Mouse (Mus musculus) testis, adult 2 months (tissue): Measurements from ENCODE around the gene Morc4. TPM values are rescaled to one million over a fixed set of nuclear protein-coding genes. Genes with fewer than 3 reads are reported as not detected.

Source experiments
- H3K27ac ChIP-seq: fragments of 200-500 bp; 2 replicates; pipeline ENCODE4 v1.5.1; 2012; ENCODE audit warnings: low read depth, low read length; ENCODE audit not compliant: control insufficient read depth, insufficient read depth
- H3K27me3 ChIP-seq: fragments of 200-500 bp; 2 replicates; pipeline ENCODE4 v1.6.1; 2012; ENCODE audit warnings: mild to moderate bottlenecking, low read length, moderate library complexity; ENCODE audit not compliant: control insufficient read depth, insufficient read depth
- H3K36me3 ChIP-seq: fragments of 200-500 bp; 2 replicates; pipeline ENCODE4 v1.6.1; 2012; ENCODE audit warnings: mild to moderate bottlenecking, low read length; ENCODE audit not compliant: control insufficient read depth, insufficient read depth
- H3K4me1 ChIP-seq: fragments of 200-500 bp; 2 replicates; pipeline ENCODE4 v1.6.1; 2012; ENCODE audit warnings: low read length; ENCODE audit not compliant: control insufficient read depth, insufficient read depth
- H3K4me3 ChIP-seq: fragments of 200-500 bp; 2 replicates; pipeline ENCODE4 v1.5.1; 2012; ENCODE audit warnings: low read depth, mild to moderate bottlenecking, low read length, moderate library complexity, mixed read lengths; ENCODE audit not compliant: control insufficient read depth
- CTCF ChIP-seq: fragments of 200-500 bp; IDR thresholded peaks from 2 replicates; pipeline ENCODE4 v1.5.1; 2012; ENCODE audit warnings: low read depth, mild to moderate bottlenecking, inconsistent platforms, low read length, moderate library complexity; ENCODE audit not compliant: control insufficient read depth, insufficient read depth, insufficient replicate concordance
- POLR2A ChIP-seq: fragments of 200-500 bp; IDR thresholded peaks from 2 replicates; pipeline ENCODE4 v1.6.1; 2012; ENCODE audit warnings: low read depth, mild to moderate bottlenecking, inconsistent platforms, low read length, moderate library complexity; ENCODE audit not compliant: control insufficient read depth
- polyA plus RNA-seq: library from polyadenylated mRNA; depleted of rRNA; stranded (reverse); fragments of >200 nt; gene quantifications from 2 replicates; pipeline ENCODE4 v1.2.3, GENCODE M21; 2012; rRNA removed

Gene Morc4
- polyA plus RNA-seq, 1 experiment: 1.4 TPM

- Histone ChIP-seq H3K4me3 (no peak overlapping the region), H3K27me3 (no peaks in the 10 kb centered on the region), H3K27ac (no peak overlapping the region), H3K36me3 (no peaks in the 10 kb centered on the region), H3K4me1 (peaks cover 4% of the 10 kb centered on the region; the same call in 1 of the 2 replicates)
- TF ChIP-seq CTCF (no peak), POLR2A (no peak)
These were observed 94.1 kb downstream of the Morc4 start for GRCm38 (mm10) chrX:139777357-139777756.

GRCm38 (mm10) chrX:139775084-139775612, 96.3 kb downstream of the Morc4 start:
- no peak for TF ChIP-seq POLR2A
- TF ChIP-seq CTCF: no peak
- Histone ChIP-seq H3K36me3 (no peaks in the 10 kb centered on the region), H3K27me3 (no peaks in the 10 kb centered on the region), H3K4me1 (peaks cover 4% of the 10 kb centered on the region; the same call in 1 of the 2 replicates), H3K27ac (no peak overlapping the region; the same call in 1 of the 2 replicates), H3K4me3 (no peak overlapping the region)

GRCm38 (mm10) chrX:139774309-139775083, 97.0 kb downstream of the Morc4 start:
- Histone ChIP-seq H3K4me1 (peaks cover 4% of the 10 kb centered on the region; the same call in 1 of the 2 replicates), H3K27me3 (no peaks in the 10 kb centered on the region)

More at GRCm38 (mm10) chrX:139774309-139775083, 97.0 kb downstream of the Morc4 start:
- H3K27ac ChIP-seq: peak overlapping the region; percentile 17; the same call in 1 of the 2 replicates
- TF ChIP-seq POLR2A (no peak), CTCF (peak; percentile 31; the same call in 1 of the 2 replicates)
- no peaks in the 10 kb centered on the region for H3K36me3 ChIP-seq
- H3K4me3 ChIP-seq: peak overlapping the region; percentile 27

Other genes starting within 250 kb of the Morc4 start
- gene Tbc1d8b, start 186.7 kb downstream of the Morc4 start, polyA plus RNA-seq: 0.66 and 0.67 TPM in 2 replicates
- gene Gm15013, start 157.2 kb downstream of the Morc4 start, polyA plus RNA-seq: not detected in 2 replicates
- gene Ripply1, start 89.3 kb downstream of the Morc4 start, polyA plus RNA-seq: not detected in 2 replicates
- 0.11 and 0.12 TPM in 2 replicates for gene Cldn2, start 70.8 kb downstream of the Morc4 start, polyA plus RNA-seq
- 0.17 and 0.35 TPM in 2 replicates for gene Rbm41, start 126.9 kb upstream of the Morc4 start, polyA plus RNA-seq
- gene Nup62cl, start 191.0 kb upstream of the Morc4 start, polyA plus RNA-seq: 60.5 and 93.6 TPM in 2 replicates
- 0.28 and 0.30 TPM in 2 replicates for gene Pih1h3b, start 191.2 kb upstream of the Morc4 start, polyA plus RNA-seq